Mouse (Mus musculus): ENCODE data around the gene Fbxo17. TPM values are rescaled to one million over a fixed set of nuclear protein-coding genes. Genes with fewer than 3 reads are reported as not detected.

Fbxo17 gene
- 18.7 and 28.0 TPM in 2 replicates for polyA plus RNA-seq (2012; rRNA removed)

GRCm38 (mm10) chr7:28716590-28717281, at the start of gene Fbxo17:
Gene Fbxo17, plus strand, starts transcription at chr7:28716804.

GRCm38 (mm10) chr7:28692545-28693320, 23.9 kb upstream of the Fbxo17 start, which contains the start of gene Fbxo27:
Gene Fbxo27, plus strand, starts transcription at chr7:28692849.

GRCm38 (mm10) chr7:28741709-28742438, 25.3 kb downstream of the Fbxo17 start, which contains the start of the genes Mrps12 and Sars2:
Gene Mrps12, minus strand, starts transcription at chr7:28741820.
Gene Sars2, plus strand, starts transcription at chr7:28741992.

GRCm38 (mm10) chr7:28756079-28756478, 39.5 kb downstream of the Fbxo17 start, which contains the start of gene Ccer2:
Gene Ccer2, plus strand, starts transcription at chr7:28756174.

GRCm38 (mm10) chr7:28766173-28766879, 49.7 kb downstream of the Fbxo17 start, which contains the start of gene Sirt2:
Gene Sirt2, plus strand, starts transcription at chr7:28766735.

GRCm38 (mm10) chr7:28767462-28767965, 50.9 kb downstream of the Fbxo17 start, which contains the start of gene Nfkbib:
Gene Nfkbib, minus strand, starts transcription at chr7:28767512.

Other genes starting within 250 kb of the Fbxo17 start
- gene Ifnl2, start 206.3 kb upstream of the Fbxo17 start, polyA plus RNA-seq (2012; rRNA removed), result not detected in 2 replicates
- gene Ifnl3, start 194.0 kb upstream of the Fbxo17 start, polyA plus RNA-seq (2012; rRNA removed), result not detected in 2 replicates
- gene Sycn, start 175.9 kb upstream of the Fbxo17 start, polyA plus RNA-seq (2012; rRNA removed), result 0.73 and 4.9 TPM in 2 replicates
- 0.08 TPM in 1 of 2 replicates, not detected in the other for gene Nccrp1, start 169.6 kb upstream of the Fbxo17 start, polyA plus RNA-seq (2012; rRNA removed)
- 155 and 181 TPM in 2 replicates for gene Samd4b, start 118.7 kb upstream of the Fbxo17 start, polyA plus RNA-seq (2012; rRNA removed)
- 63.5 and 68.3 TPM in 2 replicates for gene Pak4, start 118.6 kb upstream of the Fbxo17 start, polyA plus RNA-seq (2012; rRNA removed)
- 1.6 and 1.8 TPM in 2 replicates for gene Acp7, start 85.5 kb upstream of the Fbxo17 start, polyA plus RNA-seq (2012; rRNA removed)
- 29.2 and 37.0 TPM in 2 replicates for gene Fbxo27, start 24.0 kb upstream of the Fbxo17 start, polyA plus RNA-seq (2012; rRNA removed)
- 105 and 112 TPM in 2 replicates for gene Mrps12, start 25.0 kb downstream of the Fbxo17 start, polyA plus RNA-seq (2012; rRNA removed)
- 25.8 and 31.4 TPM in 2 replicates for gene Sars2, start 25.2 kb downstream of the Fbxo17 start, polyA plus RNA-seq (2012; rRNA removed)
- gene Ccer2, start 39.4 kb downstream of the Fbxo17 start, polyA plus RNA-seq (2012; rRNA removed), result not detected in 2 replicates
- 78.6 and 92.9 TPM in 2 replicates for gene Sirt2, start 49.9 kb downstream of the Fbxo17 start, polyA plus RNA-seq (2012; rRNA removed)
- 56.1 and 60.3 TPM in 2 replicates for gene Nfkbib, start 50.7 kb downstream of the Fbxo17 start, polyA plus RNA-seq (2012; rRNA removed)
- gene Rinl, start 72.2 kb downstream of the Fbxo17 start, polyA plus RNA-seq (2012; rRNA removed), result 2.7 and 2.8 TPM in 2 replicates
- 204 and 341 TPM in 2 replicates for gene Hnrnpl, start 91.7 kb downstream of the Fbxo17 start, polyA plus RNA-seq (2012; rRNA removed)
- gene Ech1, start 108.4 kb downstream of the Fbxo17 start, polyA plus RNA-seq (2012; rRNA removed), result 442 and 460 TPM in 2 replicates
- 20.6 and 30.5 TPM in 2 replicates for gene Lgals4, start 117.0 kb downstream of the Fbxo17 start, polyA plus RNA-seq (2012; rRNA removed)
- gene Lgals7, start 147.0 kb downstream of the Fbxo17 start, polyA plus RNA-seq (2012; rRNA removed), result 46.3 and 60.8 TPM in 2 replicates
- 0.78 and 1.0 TPM in 2 replicates for gene Capn12, start 164.6 kb downstream of the Fbxo17 start, polyA plus RNA-seq (2012; rRNA removed)
- 365 and 372 TPM in 2 replicates for gene Actn4, start 245.5 kb downstream of the Fbxo17 start, polyA plus RNA-seq (2012; rRNA removed)

Data from ovary, adult 2 months (tissue).